Mouse (Mus musculus) stomach, postnatal 0 days (tissue): ENCODE results near the gene Mst1r. TPM values are rescaled to one million over a fixed set of nuclear protein-coding genes. Genes with fewer than 3 reads are reported as not detected.
A peak's percentile ranks its signal among the peaks of the same experiment; 100 is the strongest.

Experiments used
- ATAC-seq: fragments of 200-750 bp; cut with Nextera tagmentation; 2 replicates; pipeline ENCODE4 v1.8.0; 2017; ENCODE audit not compliant: low FRiP score, low TSS enrichment
- DNase-seq: peaks from one replicate; pipeline ENCODE4 v3.0.0-alpha.2; 2016; ENCODE audit warnings: low spot score
- H3K27ac ChIP-seq: fragments of 300-500 bp; sonication (generic); replicated peaks from 2 replicates; pipeline ENCODE4 v1.5.1; 2014; ENCODE audit warnings: mild to moderate bottlenecking, control low read depth
- H3K27me3 ChIP-seq: fragments of 300-500 bp; sonication (generic); 2 replicates; pipeline ENCODE4 v1.6.1; 2014; ENCODE audit warnings: low read length; ENCODE audit not compliant: control insufficient read depth, insufficient read depth
- H3K36me3 ChIP-seq: fragments of 300-500 bp; sonication (generic); 2 replicates; pipeline ENCODE4 v1.6.1; 2014; ENCODE audit warnings: low read length, mixed read lengths; ENCODE audit not compliant: control insufficient read depth, insufficient read depth
- H3K4me1 ChIP-seq: fragments of 300-500 bp; sonication (generic); replicated peaks from 2 replicates; pipeline ENCODE4 v1.6.1; 2014; ENCODE audit warnings: antibody characterized with exemption; ENCODE audit not compliant: control insufficient read depth, insufficient read depth
- H3K4me2 ChIP-seq: fragments of 300-500 bp; sonication (generic); replicated peaks from 2 replicates; pipeline ENCODE4 v1.6.1; 2014; ENCODE audit warnings: low read depth, mild to moderate bottlenecking, control low read depth, moderate library complexity
- H3K4me3 ChIP-seq: fragments of 300-500 bp; sonication (generic); 2 replicates; pipeline ENCODE4 v1.5.1; 2014; ENCODE audit warnings: low read depth, low read length, control low read depth
- H3K9ac ChIP-seq: fragments of 300-500 bp; sonication (generic); 2 replicates; pipeline ENCODE4 v1.6.1; 2014; ENCODE audit warnings: mild to moderate bottlenecking, low read length, control low read depth, mixed read lengths
- H3K9me3 ChIP-seq: fragments of 300-500 bp; sonication (generic); 2 replicates; pipeline ENCODE4 v1.6.1; 2016; ENCODE audit warnings: low read length; ENCODE audit not compliant: control insufficient read depth
- CTCF ChIP-seq: IDR thresholded peaks from 2 replicates; pipeline ENCODE4 v1.5.1; 2016; ENCODE audit warnings: antibody characterized with exemption, low read depth, mild to moderate bottlenecking, moderate library complexity
- EP300 ChIP-seq: optimal IDR thresholded peaks from 2 replicates; pipeline ENCODE3; 2016; ENCODE audit warnings: antibody characterized with exemption
- WGBS: fragments of 180-500 bp; shearing (Covaris S2); extraction: QIAGEN DNeasy Blood & Tissue Kit; methylation state at CpG from one replicate; pipeline ENCODE4 v1.1.7; 2014; 5-methylcytosine and 5-hydroxymethylcytosine counted together
- polyA plus RNA-seq: library from polyadenylated mRNA; unstranded; fragments of >200 nt; fragmentation: Nextera tagmentation; extraction: Ambion mirVana; gene quantifications from 2 replicates; pipeline ENCODE4 v1.2.1, GENCODE M21; 2015

The Mst1r gene
- polyA plus RNA-seq, 1 experiment from 2014 or later = 10.6 TPM

DNA sequence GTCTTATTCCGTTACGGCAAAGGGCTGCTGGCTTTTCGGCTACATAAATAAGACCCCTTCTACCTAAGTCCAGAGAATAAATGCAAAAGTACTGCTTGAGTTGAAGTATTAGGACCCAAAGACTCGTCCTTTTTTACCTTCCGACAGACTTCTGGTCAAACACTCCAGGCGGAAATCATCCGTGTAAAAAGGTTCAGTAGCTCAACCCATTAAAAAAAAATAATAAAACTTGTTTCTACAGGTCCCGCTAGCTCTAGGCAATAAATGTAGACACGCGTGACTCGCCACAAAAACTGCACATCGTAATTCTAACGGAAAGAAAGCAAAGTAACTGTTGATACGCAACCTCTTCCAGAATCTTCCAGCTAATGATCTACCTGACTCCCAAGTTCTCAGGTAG, 33.5 kb upstream of the Mst1r start, which contains the start of gene Rbm6:
TSS of gene Rbm6 (minus strand) at position 101 of the 400 bp plus-strand sequence.
- peak within 1 kb of the TSS; percentile 99 for H3K27ac ChIP-seq
- no peak for DNase-seq
- H3K4me1 ChIP-seq = peaks cover 2% of the 10 kb centered on the region; the same call in 1 of the 2 replicates
- ATAC-seq = no peak
- TF ChIP-seq EP300 = no peak
- no peak for TF ChIP-seq CTCF
- H3K27me3 ChIP-seq = no peaks in the 10 kb centered on the region
- no peaks in the 10 kb centered on the region for H3K9me3 ChIP-seq
- WGBS = 6% methylated on average over 14 of the region's 14 CpGs
- H3K4me3 ChIP-seq = peak within 1 kb of the TSS; percentile 92
- H3K36me3 ChIP-seq = no peaks in the 10 kb centered on the region
- peak within 1 kb of the TSS; percentile 94 for H3K4me2 ChIP-seq
- H3K9ac ChIP-seq = peak within 1 kb of the TSS; percentile 97

DNA sequence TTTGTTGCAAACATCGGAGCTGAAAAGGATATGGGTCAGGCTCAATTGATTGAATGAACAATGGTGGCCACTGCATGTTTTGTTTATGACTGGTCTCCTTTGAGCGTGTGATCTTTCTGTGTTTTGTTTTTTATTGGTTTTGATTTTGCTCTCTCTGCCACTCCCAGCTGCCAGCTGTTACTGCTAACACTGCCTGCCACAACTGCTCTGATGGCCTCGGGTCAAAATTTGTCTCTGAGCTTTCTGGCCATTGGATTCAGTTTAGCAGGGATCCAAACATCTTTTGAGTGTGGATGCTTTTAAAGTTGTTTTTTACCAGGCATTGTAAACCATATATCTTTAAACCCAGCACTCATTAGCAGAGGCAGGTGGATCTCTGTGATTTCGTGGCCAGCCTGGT, 26.3 kb upstream of the Mst1r start:
- no peaks in the 10 kb centered on the region for H3K4me1 ChIP-seq
- H3K4me2 ChIP-seq = no peak overlapping the region
- H3K36me3 ChIP-seq = no peaks in the 10 kb centered on the region
- DNase-seq (no peak), ATAC-seq (no peak)
- H3K9me3 ChIP-seq = no peaks in the 10 kb centered on the region
- H3K27me3 ChIP-seq = no peaks in the 10 kb centered on the region
- no peak overlapping the region for H3K4me3 ChIP-seq
- H3K27ac ChIP-seq = no peak overlapping the region
- TF ChIP-seq CTCF (no peak), EP300 (no peak)
- WGBS = 63% methylated on average over 4 of the region's 4 CpGs
- H3K9ac ChIP-seq = no peak overlapping the region

- DNase-seq (peak; percentile 91), ATAC-seq (peak; percentile 95)
- Histone ChIP-seq H3K9ac (peak within 1 kb of the TSS; percentile 76), H3K4me3 (peak within 1 kb of the TSS; percentile 75), H3K27ac (peak within 1 kb of the TSS; percentile 87), H3K4me2 (peak within 1 kb of the TSS; percentile 78), H3K36me3 (no peaks in the 10 kb centered on the region), H3K9me3 (no peaks in the 10 kb centered on the region), H3K4me1 (peaks cover 4% of the 10 kb centered on the region; the same call in 1 of the 2 replicates), H3K27me3 (no peaks in the 10 kb centered on the region)
- WGBS = under 1% methylated on average over 28 of the region's 28 CpGs
- TF ChIP-seq CTCF (no peak), EP300 (no peak)
These were observed 18.8 kb upstream of the Mst1r start, which contains the start of gene Mon1a for GRCm38 (mm10) chr9:107887804-107888266. TSS of gene Mon1a (plus strand) at chr9:107888151.

- peak overlapping the region; percentile 76 for H3K9ac ChIP-seq
- H3K9me3 ChIP-seq = no peaks in the 10 kb centered on the region
- H3K27ac ChIP-seq = peak overlapping the region; percentile 87
- no peaks in the 10 kb centered on the region for H3K36me3 ChIP-seq
- TF ChIP-seq EP300 (no peak), CTCF (peak; percentile 16; the same call in 1 of the 2 replicates)
- DNase-seq (peak; percentile 67), ATAC-seq (peak; percentile 63)
- under 1% methylated on average over 18 of the region's 18 CpGs for WGBS
- H3K4me3 ChIP-seq = peak overlapping the region; percentile 75
- H3K27me3 ChIP-seq = no peaks in the 10 kb centered on the region
- H3K4me1 ChIP-seq = peaks cover 4% of the 10 kb centered on the region; the same call in 1 of the 2 replicates
- H3K4me2 ChIP-seq = peak overlapping the region; percentile 78
These were observed 18.3 kb upstream of the Mst1r start for GRCm38 (mm10) chr9:107888267-107888850.

DNA sequence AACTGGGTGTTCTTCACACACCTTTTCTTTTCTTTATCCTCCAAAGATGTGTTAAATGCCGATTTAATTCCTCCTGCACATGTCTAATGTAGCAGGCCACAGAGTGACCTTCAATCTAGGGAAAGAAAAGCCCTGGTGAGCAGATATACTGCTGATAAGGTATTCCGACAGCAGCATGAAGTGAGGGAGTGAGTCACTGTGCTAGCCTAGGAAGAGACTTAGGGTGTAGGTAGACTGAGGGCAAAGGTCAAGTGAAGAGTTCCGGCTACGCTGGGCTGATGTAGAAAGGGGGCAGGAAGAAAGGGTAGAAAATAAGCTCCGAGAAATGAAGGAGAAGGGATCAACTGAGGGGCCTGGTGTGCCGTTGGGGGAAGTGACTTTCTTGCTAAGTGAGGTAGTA, 16.4 kb upstream of the Mst1r start:
- 60% methylated on average over 6 of the region's 6 CpGs for WGBS
- no peaks in the 10 kb centered on the region for H3K27me3 ChIP-seq
- H3K9ac ChIP-seq = no peak overlapping the region

GRCm38 (mm10) chr9:107891023-107891422, 15.7 kb upstream of the Mst1r start:
- no peak overlapping the region for H3K9ac ChIP-seq
- DNase-seq (peak; percentile 52), ATAC-seq (no peak)
- H3K27ac ChIP-seq = no peak overlapping the region; the same call in 1 of the 2 replicates
- H3K36me3 ChIP-seq = no peaks in the 10 kb centered on the region
- H3K4me2 ChIP-seq = no peak overlapping the region
- H3K27me3 ChIP-seq = no peaks in the 10 kb centered on the region
- WGBS = 100% methylated on average over 1 of the region's 1 CpGs
- H3K9me3 ChIP-seq = no peaks in the 10 kb centered on the region
- TF ChIP-seq EP300 (no peak), CTCF (peak; percentile 67)
- H3K4me1 ChIP-seq = peaks cover 4% of the 10 kb centered on the region; the same call in 1 of the 2 replicates
- H3K4me3 ChIP-seq = no peak overlapping the region

More for the DNA sequence above, 16.4 kb upstream of the Mst1r start:
- TF ChIP-seq EP300 = no peak
- no peak for TF ChIP-seq CTCF
- Histone ChIP-seq H3K27ac (peak overlapping the region; percentile 84), H3K36me3 (no peaks in the 10 kb centered on the region), H3K4me2 (peak overlapping the region; percentile 14; the same call in 1 of the 2 replicates), H3K9me3 (no peaks in the 10 kb centered on the region), H3K4me3 (no peak overlapping the region), H3K4me1 (peaks cover 4% of the 10 kb centered on the region; the same call in 1 of the 2 replicates)
- DNase-seq (peak; percentile 38), ATAC-seq (peak; percentile 61)
